Mouse (Mus musculus) ovary, postnatal 10 days (tissue): ENCODE data around the gene Mapk1ip1.

Experiments used
- DNase-seq: peaks from one replicate; pipeline ENCODE4 v3.0.0; 2022; ENCODE audit warnings: low spot score

Mapk1ip1 gene

DNA sequence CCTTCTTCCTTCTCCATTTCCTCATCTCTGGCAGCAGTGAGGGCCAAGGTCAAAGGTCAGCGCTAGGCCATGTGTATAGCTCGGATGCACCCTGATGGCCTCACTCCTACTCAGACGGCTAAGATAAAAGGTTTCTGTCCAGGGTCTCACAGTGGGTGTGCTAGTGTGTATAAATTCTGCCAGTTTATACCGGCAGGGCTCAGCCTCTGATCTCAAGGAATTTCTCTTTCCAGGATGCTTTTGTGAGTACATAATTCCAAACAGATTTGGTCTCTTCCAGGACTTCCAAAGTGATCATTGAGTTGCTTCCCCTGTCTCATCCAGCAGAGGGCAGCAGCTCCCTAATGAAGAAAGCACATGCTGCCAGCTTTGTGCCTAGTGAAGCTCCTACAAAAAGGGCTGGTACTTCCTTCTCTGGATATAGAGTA, 5.5 kb downstream of the Mapk1ip1 start:
- DNase-seq = peak; percentile 48

DNA sequence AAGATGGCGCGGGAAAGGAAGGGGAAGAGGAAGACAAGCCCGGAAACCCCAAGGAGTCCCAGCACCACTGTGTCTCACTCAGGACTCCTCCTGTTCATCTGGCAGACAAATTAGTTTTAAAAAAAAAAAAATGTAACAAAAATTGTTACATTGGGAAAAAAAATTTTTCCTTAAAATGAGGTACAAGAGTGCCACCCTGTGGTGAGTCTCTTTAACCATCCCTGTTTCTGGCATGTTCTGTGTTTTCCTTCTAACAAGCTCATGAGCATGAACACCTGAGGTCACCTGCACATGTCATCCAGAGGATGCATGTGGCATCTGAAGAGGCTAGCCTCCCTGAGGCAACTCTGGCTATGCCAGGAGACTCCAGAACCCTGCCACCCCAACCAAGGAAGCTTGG, 11.0 kb downstream of the Mapk1ip1 start:
- DNase-seq = no peak

DNA sequence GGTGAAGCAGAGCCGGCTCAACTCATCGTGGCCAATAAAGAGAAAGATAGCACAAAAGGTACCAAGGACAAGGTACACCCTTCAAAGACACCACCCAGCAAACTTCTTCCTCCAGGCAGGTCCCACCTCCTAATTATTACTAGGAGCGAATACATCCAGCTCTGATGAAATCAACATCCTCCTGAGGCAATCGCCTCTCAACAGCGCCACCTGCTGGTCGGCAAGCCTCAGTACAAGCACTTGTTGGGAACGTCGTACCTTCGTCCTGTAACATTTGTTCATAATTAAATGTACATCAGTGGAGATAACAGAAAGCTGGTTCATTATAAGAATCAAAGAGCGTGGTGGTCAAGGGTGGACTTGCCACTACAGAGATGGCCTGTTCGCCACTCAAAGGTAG, 18.3 kb downstream of the Mapk1ip1 start:
- DNase-seq = peak; percentile 23

DNA sequence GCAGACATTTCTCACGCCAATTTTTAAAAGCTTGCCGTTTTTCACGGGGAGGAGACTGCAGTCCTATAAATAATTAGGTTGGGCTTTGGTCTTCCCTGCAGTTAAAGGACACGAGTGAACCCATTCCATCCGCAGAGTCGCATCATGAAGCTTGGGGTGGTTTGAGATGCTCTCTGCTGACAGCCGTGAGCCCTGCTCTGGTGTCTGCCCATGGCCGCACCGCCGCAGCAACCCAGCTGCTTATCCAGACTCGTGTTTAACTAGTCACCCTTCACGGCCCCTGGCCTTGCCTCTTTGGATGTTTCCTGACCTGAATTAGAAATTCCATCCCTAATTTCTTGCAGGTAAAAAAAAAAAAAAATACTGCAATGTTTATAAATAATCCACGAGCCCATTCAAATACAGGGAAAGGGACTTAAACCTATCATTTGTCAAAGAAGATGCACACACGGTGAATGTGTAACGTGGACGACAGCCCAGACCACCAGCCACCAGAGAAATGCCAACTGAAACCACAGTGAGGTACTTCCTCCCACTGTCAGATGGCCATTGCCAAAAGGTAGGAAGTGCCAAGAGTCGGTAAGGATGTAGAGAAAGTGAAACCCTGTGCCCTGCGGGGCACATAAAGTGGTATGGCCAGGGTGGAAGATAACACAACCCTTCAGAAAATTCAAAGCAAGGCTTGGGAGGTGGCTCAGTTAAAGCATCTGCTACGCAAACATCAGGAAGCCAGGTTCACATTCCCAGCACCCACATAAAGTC, 20.9 kb downstream of the Mapk1ip1 start:
- DNase-seq = no peak

DNA sequence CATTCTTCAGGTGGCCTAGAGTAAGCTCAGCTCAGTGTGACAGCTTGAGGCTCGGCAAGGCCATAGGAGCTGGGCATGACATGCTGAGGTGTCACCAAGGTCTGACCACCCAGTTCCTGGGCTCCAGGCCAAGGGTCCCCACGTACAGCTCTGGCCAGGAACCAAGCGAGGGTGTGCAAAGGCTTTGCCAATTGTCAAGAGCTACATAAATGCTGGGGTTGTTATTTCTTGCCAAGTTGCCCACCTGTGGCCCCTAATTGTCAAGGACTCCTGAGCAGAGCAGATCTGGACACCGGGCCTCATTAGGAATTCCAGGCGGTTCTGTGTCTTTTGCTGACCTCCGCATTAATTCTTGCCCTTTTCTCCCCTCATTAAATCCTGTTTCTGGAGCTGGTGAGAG, 21.6 kb downstream of the Mapk1ip1 start:
- DNase-seq = no peak

DNA sequence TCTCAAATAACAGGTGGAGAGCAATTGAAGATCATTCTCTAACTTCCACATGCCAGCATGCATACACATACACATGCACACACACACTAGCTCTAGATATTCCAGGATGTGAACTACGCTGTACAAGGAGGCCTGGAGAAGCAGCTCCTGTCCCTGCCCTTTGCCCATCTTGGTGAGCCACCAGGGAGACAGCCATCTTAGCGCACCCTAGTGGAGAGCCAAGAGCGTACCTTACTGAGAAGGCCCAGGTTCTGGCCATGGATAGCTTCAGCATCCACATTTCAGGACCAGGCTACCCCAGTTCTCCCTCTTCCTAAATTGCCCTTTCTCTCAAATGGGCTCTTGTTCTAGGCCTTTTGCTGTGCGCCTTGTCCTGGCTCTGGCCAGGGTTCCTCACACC, 27.8 kb downstream of the Mapk1ip1 start:
- no peak for DNase-seq

DNA sequence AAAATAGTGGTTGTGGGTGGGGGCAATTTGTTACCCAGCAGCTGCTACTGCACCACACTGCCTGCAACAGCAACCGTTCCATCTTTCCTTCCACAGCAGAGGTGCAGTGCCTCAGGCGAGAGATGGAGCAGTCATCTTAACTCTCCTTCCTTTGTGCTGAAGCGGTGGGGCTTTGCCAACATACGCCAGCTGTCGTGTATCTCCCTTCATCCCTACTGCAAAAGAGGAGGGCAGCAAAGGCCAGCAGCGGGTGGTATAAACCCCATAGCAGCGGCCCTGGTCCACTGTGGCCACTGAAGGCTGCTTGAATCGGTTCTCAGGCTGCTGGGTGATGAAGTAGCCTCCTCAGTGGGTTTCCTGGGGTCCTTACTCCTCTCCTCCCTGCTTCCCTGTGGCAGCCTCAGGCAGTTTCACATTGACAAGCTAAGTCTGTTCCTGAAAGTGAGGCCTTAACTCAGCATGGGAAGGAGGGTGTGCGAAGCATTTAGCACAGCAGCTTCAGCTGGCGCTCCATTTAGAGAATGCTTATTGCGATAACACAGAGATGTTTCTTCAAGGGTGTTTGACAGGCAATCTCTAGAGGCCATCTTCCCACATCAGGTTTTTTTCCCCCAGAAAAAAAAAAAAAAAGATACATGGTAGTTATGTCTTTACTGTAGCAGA, 32.7 kb downstream of the Mapk1ip1 start:
- DNase-seq = no peak

DNA sequence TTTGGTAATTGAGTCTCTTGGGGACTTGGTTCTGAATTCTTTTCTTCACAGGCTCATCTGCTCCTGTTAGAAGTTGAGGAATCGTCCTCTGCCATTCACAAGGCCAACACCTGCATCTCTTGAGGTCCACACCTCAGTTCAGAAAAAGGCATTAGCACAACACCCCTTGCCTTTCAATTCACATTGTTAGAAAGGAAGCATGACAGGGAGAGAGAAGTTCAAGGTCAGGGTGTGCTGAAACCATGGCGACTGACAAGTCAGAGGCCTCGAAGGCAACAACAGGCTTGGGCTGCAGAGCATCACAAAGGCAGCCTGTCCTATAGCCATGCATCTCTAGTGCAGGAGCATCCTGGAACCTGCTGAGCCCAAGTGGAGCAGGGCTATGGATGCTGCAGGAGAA, 38.9 kb downstream of the Mapk1ip1 start:
- DNase-seq = no peak

DNA sequence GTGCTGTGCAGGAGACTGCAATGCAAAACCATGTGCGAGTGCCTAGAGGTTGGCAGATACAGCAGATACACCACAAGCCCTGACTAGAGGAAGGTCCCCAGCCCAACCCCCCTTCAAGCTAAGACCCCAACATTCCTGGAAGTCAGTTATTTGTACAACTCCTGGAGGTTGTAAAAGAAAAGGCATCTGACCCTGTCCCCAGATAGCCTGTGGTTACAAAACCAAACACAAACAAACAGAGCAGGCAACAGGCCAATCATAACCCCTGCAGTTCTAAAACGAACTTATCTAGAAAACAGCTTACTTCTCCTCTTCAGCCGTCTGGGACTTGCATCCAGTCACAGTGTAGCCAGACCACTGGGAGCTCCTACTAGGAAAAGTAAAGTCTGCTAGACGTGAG, 42.7 kb downstream of the Mapk1ip1 start:
- DNase-seq = no peak

DNA sequence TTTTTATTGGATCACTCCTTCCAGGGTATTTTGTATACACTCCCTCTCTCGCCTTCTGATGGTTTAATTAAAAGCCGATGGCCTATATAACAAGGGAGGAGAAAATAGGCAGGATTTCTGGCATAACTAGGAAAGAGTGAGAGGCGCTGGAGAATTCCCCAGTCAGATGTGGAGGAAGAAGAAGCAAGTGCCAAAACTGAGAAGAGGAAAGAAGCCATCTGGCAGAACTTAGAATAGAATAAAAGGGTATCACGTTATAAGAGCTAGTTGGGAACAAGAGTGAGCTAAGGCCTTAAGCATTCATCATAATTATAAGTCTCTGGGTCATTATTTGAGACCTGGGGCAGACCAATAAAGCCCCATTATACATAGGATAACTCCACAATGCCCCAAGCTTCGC, 58.0 kb downstream of the Mapk1ip1 start:
- no peak for DNase-seq
